Mouse (Mus musculus): ENCODE results near the gene Jmjd1c.
A peak's percentile ranks its signal among the peaks of the same experiment; 100 is the strongest.

The Jmjd1c gene

DNA sequence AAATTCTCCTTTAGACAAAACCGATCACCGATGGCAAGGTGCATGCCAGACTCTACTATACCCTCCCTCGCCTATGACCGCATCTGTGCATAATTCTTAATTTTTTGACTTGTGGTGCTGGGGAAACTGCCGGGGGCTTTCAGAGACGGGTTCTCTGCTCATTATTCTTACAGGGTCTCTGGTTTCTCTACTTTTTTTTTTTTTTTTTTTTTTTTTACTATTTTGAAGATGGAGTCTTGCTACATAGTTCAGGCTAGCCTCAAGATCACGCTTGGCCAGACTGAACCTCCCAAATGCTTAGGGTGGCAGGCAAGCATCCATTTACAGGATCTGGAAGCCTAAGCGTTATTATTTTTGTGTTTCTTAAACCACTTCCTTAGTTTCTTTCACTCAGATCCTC, 22.3 kb upstream of the Jmjd1c start:
- DNase-seq = no peak

DNA sequence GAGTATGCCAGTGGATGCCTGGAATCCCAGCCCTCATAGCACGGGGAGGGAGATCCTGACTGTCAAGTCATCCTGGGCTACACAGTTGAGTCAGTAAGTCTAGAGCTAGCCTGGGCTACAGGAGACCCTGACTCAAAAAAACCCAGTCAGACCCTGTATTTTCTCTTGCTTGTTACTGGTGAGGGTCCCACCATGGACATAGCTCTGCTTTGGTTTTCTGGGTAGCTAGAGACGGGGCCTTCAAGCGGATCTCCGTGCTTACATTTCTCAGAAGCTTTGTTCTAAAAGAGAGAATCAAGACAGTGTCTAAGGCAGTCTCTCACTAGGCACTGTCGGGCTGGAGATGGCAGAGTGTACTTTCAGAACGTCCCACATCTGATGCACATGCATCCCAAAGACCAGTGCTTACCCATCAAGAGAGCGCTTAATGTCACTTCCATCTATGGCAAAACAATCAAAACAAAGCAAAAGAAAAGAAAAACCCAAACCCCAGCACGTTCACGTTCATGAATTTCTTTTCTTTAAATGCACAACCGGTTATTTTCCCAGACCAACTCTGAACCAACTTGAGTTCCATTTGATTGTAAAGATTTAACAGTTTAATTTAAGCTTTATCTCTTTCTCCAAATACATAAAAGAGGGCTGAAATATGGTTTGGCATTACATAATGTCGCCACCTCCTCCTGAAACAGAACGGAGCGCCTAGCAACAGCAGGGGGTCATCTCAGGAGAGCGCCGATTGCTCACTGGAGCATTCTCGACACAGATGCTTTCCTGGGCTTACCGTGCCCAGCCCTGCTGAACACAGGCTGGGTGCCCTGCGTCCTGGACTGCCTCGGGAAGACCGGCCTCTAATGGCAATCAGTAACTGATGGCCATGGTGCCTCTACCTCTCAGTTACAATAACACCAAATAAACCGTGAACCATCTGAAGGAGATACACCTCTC, 19.7 kb upstream of the Jmjd1c start:
- peak; percentile 47 to 49 for DNase-seq

DNA sequence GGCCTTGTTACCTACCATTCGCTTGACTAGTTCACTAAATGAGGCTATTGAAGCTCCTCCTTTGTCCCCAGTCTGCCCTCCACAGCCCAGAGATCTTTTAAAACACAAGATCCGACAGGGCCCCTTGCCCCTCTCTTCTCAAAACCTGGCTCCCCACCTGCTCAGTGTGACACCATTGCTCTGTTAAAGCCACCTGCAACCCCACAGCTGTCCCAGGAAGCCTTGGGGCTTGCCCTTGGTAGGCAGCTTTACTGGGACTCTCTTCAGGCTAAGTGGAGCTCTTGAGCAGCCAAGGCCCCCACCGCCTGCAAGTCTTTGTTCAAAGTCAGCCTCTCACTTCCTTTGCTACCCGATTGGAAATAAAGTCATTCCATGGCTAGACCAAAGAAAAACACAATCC, 16.9 kb upstream of the Jmjd1c start:
- no peak for DNase-seq

DNA sequence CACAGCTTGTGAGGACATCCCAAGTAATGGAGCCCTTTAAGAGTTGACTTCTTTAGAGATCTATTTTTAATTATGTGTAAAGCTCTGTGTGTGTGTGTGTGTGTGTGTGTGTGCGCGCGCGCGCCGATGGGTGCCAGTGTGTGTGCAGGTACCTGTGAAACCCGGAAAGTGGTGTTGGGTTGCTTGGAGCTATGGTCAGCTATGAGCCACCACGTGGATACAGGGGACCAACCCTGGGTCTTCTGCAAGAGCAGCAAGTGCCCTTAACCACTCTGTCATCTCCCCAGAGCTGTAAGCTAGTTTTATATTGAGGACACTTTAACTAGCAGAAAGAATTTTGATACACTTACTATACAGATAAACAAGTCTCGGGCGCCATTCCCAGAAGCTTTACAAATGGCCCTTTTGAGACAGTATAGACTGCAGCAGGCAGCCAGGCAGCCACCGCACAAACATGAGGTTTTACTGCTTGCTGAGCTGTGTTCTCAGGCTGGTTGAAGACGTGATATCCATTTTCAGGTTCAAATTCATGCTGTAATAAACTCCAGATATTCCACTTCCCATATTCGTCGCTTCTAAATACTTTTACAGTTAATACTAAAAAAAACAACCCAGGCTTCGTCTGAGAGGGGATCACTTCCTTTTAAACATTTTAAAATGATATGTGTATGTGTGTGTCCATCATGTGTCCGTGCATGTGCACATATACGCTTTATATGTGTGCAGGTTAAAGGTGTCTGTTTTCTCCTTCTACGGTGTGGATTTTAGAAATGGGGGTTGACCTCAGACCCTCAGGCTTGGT, 14.5 kb upstream of the Jmjd1c start:
- DNase-seq = no peak

DNA sequence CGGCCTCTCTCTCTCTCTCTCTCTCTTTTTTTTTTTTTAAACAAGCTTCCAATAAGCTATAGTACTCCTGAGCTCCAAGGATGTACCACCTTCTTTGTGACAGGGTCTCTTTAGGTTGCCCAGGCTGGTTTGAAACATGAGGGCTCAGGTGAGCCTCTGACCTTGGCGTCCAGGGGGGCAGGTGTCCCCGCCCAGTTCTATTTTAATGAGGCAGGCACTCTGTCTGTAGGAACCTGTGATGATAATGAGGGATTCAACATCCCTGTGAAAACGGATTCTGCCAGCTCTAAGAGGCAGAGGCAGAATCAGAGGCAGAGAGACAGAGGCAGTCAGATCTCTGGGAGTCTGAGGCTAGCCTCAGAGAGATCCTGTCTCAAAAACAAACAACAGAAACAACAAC, 13.4 kb upstream of the Jmjd1c start:
- DNase-seq = no peak

DNA sequence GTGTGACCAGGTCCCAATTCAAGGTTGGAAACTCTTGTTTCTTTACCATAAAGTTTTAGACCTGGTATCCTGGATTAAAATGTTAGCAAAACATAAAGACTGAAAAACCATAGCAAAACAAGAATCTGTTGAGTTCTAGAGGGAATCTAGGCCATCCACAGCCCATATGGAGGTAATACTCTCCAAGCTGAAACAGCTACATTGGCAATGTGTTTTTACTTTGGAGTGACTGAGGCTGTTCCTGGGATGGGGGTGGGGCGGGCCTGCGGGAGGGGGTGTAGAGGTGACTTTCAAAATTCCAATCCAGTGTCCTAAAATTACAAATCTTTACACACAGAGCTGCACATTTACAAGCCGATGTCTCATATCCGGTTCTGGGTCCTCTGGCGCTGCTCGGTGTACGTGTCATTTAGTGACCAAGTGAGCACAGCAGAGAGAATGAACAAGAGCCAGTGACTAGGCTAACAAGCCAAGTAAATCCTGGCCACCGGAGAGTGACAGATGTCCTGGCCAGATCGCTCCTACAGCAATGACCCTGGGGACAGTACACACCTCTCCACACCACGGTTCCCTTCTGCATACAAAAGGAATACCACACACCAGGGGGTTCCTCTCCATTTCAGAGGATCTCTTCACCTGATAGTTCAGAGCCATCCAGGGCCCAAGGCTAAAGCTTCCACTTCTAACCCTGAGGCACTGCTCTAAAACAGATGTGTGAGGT, 12.3 kb upstream of the Jmjd1c start:
- no peak for DNase-seq

DNA sequence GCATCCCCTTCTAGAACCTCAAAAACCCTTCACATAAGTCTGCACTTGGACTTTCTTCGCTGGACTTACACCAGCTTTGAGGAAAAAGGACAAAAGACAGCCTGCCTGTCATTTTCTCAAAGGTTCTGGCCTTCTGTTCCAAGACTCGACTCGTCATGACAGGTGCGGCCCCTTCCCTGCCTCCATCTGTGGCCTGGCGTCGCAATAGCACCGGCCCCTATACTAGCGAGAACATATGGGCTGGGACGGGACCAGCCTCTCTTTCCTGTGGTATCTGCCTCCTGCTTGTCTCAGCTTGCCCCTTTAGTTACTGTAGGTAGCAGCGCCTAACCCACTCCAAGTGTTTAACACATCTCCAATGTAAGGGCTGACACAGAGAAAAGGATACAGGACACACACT, 10.8 kb upstream of the Jmjd1c start:
- DNase-seq = no peak

DNA sequence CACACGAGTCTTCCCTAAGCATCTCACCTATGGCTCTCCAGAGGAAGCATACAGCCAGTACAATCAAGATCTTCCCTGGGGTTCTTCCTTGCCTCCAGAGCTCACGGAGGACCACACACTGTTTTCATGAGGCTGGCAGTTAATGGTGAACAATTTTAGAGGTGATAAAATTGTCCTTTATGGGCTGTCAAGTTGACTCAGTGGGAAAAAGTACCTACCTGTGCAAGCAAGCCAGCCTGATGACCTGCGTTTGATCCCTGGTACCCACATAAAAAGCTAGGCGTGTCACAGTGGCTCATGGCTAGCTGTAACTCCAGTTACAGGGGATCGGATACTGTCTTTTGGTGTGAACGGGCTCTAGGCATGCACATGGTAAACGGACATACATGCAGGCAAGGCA, 10.0 kb upstream of the Jmjd1c start:
- no peak for DNase-seq

DNA sequence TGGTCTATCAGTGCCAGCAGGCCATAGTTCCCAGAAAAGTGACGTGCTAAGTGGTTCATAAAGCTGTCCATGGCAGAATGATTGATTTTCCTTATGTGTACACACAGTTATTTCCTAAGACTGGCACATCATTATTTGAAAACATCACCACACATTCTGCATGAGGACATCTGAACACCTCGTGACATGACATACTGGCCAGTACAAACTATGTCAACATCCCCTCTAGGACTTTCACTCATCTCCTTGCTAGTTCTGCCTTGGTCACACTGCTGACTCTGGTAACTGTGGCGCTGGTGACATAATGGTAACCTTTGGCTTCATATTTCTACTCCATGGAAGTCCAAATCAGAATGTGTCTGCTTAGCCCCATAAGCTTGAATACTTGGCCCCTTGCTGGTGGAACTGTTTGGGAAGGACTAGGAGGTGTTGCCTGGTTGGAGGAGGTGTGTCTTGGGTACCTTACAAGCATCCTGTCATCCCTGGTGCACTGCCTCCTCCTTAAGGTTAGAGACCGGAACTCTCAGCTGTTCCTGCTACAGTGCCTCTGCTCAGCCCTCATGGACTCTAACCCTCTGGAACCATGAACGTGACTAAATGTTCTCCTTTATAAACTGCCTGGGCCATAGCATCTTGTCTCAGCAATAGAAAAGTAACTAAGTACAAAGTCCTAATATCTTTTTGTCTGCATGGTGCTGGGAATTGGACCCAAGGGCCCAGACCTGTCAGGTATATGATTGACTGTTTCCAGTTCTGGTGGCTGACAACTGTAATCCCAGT, 8.3 kb upstream of the Jmjd1c start:
- no peak for DNase-seq

DNA sequence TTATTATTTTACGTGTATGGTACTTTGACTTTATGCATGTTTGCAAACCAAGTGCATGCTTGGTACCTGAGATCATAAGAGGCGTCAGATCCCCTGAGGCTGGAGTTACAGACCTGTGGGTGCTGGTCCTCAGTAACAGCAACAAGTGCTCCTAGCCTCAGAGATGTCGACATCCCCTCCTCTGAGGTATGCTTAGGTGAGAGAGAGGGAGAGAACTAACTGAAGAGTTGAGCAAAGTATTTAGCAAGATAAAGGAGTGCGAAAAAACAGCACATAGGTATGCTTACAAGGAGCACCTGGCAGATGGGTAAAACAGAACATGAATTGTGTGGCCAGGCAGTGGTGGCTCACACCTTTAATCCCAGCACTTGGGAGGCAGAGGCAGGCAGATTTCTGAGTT, 5.3 kb upstream of the Jmjd1c start:
- DNase-seq = no peak

DNA sequence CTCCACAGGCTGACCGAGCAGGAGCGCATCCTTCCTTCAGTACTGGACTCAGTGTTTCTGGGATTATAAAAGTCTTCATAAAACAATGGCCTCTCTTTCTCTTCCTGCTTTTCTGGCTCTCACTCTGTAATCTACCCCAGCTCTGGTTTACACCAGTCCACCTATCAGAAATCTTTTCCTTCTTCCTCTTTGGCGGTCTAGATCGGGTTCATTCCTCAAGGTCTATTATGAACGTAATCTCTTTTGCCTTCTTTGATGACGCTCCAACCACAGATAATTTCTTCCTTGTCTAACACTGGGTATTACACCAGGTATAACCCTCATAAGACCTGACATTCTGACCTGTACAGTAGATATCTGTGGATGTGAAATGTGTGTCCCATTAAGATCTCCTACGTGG, 1.0 kb upstream of the Jmjd1c start:
- DNase-seq = no peak

DNA sequence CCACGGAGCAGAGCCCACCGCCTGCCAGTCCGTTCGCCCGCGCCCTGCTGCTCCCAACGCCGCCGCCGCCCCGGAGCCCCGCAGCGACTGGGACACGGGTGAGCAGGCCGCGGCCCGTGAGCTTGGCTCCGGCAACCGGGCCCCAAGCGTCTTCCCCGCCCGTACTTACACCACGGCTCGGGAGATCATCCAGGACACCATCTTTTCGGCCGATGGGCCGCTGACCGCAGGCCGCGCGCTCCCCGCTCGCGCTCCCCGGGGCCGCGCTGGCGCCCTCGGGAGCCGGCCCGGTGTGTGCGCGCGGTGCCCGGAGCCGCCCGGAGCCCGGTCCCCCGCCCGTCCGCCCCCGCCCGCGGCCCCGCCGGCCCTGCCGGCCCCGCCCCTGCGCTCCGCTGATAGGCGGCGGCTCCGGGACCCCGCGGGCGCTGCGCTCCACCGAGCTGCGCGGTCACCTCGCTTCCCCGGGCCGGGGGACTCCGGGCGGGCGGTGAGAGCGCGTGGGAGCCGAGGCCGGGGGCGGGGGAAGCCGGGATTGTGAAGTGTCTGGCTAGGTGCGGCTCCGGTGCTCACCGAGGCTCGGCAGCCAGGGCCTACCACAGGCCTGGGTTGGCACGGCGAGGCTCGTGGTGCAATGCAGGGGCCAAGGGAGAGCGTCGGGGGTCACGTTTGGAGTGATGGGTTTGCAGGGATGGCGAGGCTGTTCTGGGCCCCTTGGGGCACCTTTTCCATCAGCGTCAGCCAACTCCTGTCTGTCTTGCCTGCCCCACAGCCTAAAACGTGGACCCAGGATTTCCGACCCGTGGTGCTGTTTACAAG, 904 bp downstream of the Jmjd1c start, which contains the start of gene Reep3:
Reep3 (minus strand) TSS at position 325 of the 816 bp plus-strand sequence.
- peak; percentile 71 to 73 for DNase-seq

DNA sequence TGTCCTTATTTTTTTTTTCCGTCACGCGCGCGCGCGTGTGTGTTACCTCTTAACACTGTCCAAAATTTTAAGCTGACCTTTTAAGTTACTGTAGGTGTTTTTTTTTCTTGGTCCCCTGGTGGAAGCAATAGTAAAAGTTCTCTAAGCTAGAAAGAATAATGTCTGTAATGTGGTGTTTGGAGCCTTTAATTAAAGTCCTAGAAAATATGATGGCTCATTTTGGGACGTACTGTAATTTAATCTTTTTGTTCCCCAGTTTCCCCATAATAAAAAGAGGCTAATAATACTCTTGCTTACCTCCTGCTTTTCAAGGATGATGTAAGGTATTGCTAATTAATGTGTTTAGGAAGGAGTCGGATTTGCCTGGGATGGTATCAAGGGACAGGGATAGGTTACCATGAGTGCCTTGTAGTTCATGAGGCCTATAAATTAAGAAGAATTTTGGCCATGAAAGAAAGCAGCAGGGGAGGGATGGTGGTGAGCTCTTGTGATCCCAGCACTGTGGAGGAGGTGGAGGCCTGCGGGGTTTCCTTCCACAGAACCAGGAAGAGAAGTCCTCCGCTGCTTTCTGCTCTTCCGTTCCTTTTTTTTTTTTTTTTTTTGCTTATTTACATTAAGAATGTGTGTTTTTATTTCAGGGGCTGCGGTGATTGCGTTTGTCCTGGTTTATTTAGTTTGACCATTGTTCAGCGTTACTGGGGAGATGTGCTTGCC, 1.7 kb downstream of the Jmjd1c start:
- no peak for DNase-seq

DNA sequence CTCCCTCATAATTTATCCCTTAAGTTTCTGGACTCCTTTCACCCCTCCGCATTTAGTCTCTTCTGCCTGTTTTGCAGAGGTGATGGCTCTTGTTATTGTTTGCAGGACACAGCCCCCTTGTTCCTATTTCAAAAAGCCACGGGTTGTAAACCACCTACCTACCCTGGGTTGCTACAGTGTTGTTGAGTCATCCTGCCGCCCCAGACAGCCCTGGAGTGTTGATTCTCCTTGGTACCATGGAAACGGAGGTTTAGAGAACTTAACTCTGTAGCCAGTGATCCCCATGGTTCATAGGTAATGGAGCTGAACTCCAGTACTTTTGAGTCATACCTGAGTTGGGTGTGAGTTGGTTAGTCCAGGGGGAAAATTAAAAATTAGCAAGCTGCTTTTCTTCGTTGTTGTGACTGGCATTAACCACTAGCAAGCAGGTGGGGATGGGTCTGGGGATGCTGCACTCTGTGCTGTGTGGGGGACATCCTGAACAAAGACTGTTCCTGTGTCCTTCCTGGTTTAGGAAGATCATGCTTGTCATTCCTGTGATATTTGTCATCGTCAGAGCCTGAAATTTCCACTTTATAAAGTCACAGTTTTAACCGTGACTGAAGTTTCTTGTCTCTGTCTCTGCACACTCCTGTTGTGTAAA, 2.6 kb downstream of the Jmjd1c start:
- peak in 1 of 2 experiments; percentile 62 for DNase-seq

DNA sequence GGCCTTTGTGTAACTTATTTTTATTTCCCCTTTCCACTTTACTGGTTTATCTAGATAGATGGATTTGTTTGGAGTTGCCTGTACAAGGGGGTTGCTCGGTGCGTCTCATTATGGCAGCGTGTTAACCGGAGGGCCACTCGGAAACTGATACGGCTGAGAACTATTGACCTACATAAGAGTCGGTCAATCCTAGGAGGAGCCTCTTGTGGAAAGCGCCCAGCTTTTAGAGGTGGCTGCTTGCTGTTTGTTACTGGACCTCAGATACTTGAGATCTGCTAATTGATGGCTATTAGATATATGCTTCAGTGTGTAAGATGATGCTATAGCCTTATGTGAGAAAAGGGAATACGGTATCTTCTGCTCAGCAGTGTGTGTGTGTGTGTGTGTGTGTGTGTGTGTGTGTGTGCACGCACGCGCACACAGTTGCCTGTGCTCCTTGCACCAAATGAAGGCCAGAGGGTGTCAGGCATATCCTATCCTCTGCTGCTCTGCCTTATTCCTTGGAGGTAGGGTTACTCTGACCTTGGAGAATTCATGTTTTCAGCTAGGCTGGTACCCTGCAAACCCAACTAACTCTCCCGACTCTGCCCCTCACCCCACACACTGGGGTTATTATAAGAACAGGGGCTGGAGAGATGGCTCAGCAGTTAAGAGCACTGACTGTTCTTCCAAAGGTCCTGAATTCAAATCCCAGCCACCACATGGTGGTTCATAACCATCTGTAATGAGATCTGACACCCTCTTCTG, 3.4 kb downstream of the Jmjd1c start:
- DNase-seq = no peak

DNA sequence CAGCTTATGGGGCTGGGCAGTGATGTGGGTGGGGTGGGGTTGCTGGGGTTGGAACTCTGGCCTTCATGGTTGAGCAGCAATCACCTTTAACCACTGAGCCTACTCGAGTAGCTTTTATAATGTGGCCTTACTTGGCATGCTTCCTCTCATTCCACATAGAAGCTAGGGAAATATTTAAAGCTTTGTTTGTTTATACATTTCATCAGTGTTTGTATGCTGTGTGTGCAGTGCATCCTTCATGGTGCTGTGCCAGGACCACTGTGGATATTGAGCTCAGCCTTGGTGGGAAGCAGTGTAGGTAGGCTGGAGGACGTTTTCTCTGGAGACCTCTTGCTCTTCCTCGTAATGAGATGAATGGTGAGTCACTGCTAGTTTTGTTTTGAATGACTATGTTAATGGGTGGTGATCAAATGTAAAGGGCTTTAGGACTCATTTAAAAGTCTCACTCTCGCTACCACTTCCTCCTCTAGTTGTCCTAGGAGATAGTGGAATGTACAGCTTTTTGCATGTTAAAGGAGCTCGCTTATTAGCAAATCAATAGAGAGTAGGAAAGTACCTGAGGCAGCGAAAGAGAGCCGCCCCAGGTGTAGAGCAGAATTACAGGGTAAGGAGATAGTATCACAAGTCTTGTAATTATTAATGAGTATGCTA, 4.2 kb downstream of the Jmjd1c start:
- DNase-seq = peak; percentile 44 to 75

DNA sequence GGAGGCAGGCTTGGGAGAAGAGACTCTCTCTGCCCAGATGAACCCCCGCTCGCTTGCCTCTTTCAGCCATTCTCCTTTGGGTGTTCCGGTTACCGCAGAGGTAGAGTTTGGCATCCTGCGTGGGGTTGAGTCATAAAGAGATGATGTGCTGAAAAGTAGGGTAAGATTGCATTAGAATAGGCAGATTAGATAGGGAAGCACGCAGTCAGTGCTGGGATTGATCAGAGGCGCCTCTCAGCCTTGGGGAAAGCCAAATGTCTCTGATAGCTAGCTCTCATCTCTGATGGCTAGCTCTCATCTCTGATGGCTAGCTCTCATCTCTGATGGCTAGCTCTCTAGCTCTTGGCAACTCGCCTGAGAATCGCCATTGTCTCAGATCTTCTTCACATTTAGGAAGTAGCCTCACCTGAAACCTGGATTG, 4.9 kb downstream of the Jmjd1c start:
- no peak for DNase-seq

DNA sequence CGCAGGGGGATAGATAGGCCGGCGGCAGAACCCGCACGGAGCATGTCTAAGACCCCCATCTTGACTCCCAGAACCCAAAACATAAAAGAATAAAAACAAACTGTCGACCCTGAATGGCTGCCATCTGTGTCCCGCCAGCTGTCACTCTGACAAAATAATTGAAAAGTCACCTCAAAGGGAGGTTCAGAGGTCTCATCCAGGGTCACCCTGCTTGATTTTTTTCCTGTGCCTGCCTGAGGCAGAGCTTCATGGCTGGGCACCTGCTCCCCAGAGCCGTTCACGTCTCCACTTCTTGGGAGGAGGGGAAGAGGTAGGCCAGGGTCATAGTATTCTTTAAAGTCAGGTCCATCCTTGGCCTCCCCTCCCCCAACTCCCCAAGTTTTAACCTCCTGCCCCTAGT, 8.6 kb downstream of the Jmjd1c start:
- no peak for DNase-seq

Data from kidney, adult 8-10 months (tissue).